Mouse (Mus musculus): ENCODE data around the gene Mab21l1.

- no peak for TF ChIP-seq CTCF (IDR thresholded peaks at IDR 0.05; ENCODE audit: extremely low read depth, insufficient read length, insufficient replicate concordance, low read depth, low read length)
- no peak for TF ChIP-seq POLR2A (IDR thresholded peaks at IDR 0.05; ENCODE audit: low read depth, low read length)
Observed at GRCm38 (mm10) chr3:55781429-55782055, 768 bp upstream of the Mab21l1 start.

Data from small intestine, adult 2 months (tissue).